Mouse (Mus musculus) MEL (cell line): ENCODE measurements around the gene Slirp. TPM values are rescaled to one million over a fixed set of nuclear protein-coding genes. Genes with fewer than 3 reads are reported as not detected.

Experiments
- DNase-seq: peaks from one replicate; pipeline ENCODE4 v3.0.0; 2011; ENCODE audit warnings: low read depth, low spot score
- H3K27ac ChIP-seq: 2 replicates; pipeline ENCODE4 v1.5.1; 2012; ENCODE audit warnings: low read depth, mild to moderate bottlenecking, control low read depth, low read length, moderate library complexity; ENCODE audit not compliant: control insufficient read depth
- H3K27me3 ChIP-seq, 2 experiments: fragments of 150-350 bp in 1 of 2; sonication (generic) in 1 of 2; 2 replicates each; pipeline ENCODE4 v1.6.1; 2012; ENCODE audit warnings: low read length in 2 of 2, mild to moderate bottlenecking in 2 of 2, improper control_type of control experiment in 1 of 2, moderate library complexity in 1 of 2; ENCODE audit not compliant: insufficient read depth in 2 of 2, control insufficient read depth in 1 of 2
- H3K36me3 ChIP-seq, 2 experiments: 2 replicates each; pipeline ENCODE4 v1.6.1; 2012 to 2014; ENCODE audit warnings: low read length in 2 of 2, improper control_type of control experiment in 1 of 2, inconsistent platforms in 1 of 2, mild to moderate bottlenecking in 1 of 2; ENCODE audit not compliant: insufficient read depth in 2 of 2, control insufficient read depth in 1 of 2
- H3K4me1 ChIP-seq, 2 experiments: fragments of 150-350 bp in 1 of 2; sonication (generic) in 1 of 2; 2 replicates each; pipeline ENCODE4 v1.6.1; 2012; ENCODE audit warnings: low read length in 2 of 2, improper control_type of control experiment in 1 of 2, mild to moderate bottlenecking in 1 of 2; ENCODE audit not compliant: insufficient read depth in 2 of 2, control insufficient read depth in 1 of 2
- H3K4me3 ChIP-seq, 2 experiments: fragments of 150-350 bp in 1 of 2; sonication (generic) in 1 of 2; 2 replicates each; pipeline ENCODE4 v1.5.1; 2012; ENCODE audit warnings: low read depth in 2 of 2, low read length in 2 of 2, mild to moderate bottlenecking in 2 of 2, moderate library complexity in 2 of 2, control low read depth in 1 of 2, improper control_type of control experiment in 1 of 2; ENCODE audit not compliant: control insufficient read depth in 1 of 2, insufficient read depth in 1 of 2
- H3K79me2 ChIP-seq: 2 replicates; pipeline ENCODE4 v1.6.1; 2012; ENCODE audit warnings: mild to moderate bottlenecking, low read length, moderate library complexity; ENCODE audit not compliant: control insufficient read depth, poor library complexity, insufficient read depth
- H3K9ac ChIP-seq: 2 replicates; pipeline ENCODE4 v1.6.1; 2012; ENCODE audit warnings: low read depth, mild to moderate bottlenecking, control low read depth, low read length, moderate library complexity; ENCODE audit not compliant: control insufficient read depth, poor library complexity, severe bottlenecking
- H3K9me3 ChIP-seq: fragments of 150-350 bp; sonication (generic); replicated peaks from 2 replicates; pipeline ENCODE4 v1.6.1; 2012; ENCODE audit warnings: mild to moderate bottlenecking, low read length, improper control_type of control experiment, moderate library complexity; ENCODE audit not compliant: insufficient read depth
- BHLHE40 ChIP-seq: IDR thresholded peaks from 2 replicates; pipeline ENCODE4 v1.6.1; 2012; ENCODE audit warnings: low read depth, mild to moderate bottlenecking, inconsistent platforms, low read length, improper control_type of control experiment, borderline replicate concordance
- CHD1 ChIP-seq: IDR thresholded peaks from 2 replicates; pipeline ENCODE4 v1.6.1; 2012; ENCODE audit warnings: low read depth, mild to moderate bottlenecking, inconsistent platforms, low read length, improper control_type of control experiment
- CHD2 ChIP-seq: IDR thresholded peaks from 2 replicates; pipeline ENCODE4 v1.6.1; 2011; ENCODE audit warnings: low read length, improper control_type of control experiment
- CTCF ChIP-seq, 3 experiments: IDR thresholded peaks in 2 of 3; conservative IDR thresholded peaks in 1 of 3; 2 replicates each; pipeline ENCODE4 v1.5.1; 2011 to 2012; ENCODE audit warnings: low read length in 3 of 3, low read depth in 2 of 3, mild to moderate bottlenecking in 2 of 3, improper control_type of control experiment in 1 of 3, inconsistent platforms in 1 of 3, mixed read lengths in 1 of 3, moderate library complexity in 1 of 3; ENCODE audit not compliant: control insufficient read depth in 1 of 3, insufficient read depth in 1 of 3, poor library complexity in 1 of 3, severe bottlenecking in 1 of 3
- E2F4 ChIP-seq: IDR thresholded peaks from 2 replicates; pipeline ENCODE4 v1.6.1; 2011; ENCODE audit warnings: low read depth, low read length, improper control_type of control experiment, borderline replicate concordance
- EP300 ChIP-seq, 2 experiments: IDR thresholded peaks; 2 replicates each; pipeline ENCODE4 v1.6.1; 2011; ENCODE audit warnings: improper control_type of control experiment in 2 of 2, low read length in 2 of 2, low read depth in 1 of 2, mild to moderate bottlenecking in 1 of 2
- ETS1 ChIP-seq: IDR thresholded peaks from 2 replicates; pipeline ENCODE4 v1.6.1; 2012; ENCODE audit warnings: low read depth, mild to moderate bottlenecking, inconsistent platforms, low read length, improper control_type of control experiment, moderate library complexity
- GABPA ChIP-seq: IDR thresholded peaks from 2 replicates; pipeline ENCODE4 v1.6.1; 2012; ENCODE audit warnings: low read depth, mild to moderate bottlenecking, inconsistent platforms, low read length, improper control_type of control experiment, moderate library complexity
- HCFC1 ChIP-seq: IDR thresholded peaks from 2 replicates; pipeline ENCODE4 v1.6.1; 2012; ENCODE audit warnings: low read depth, mild to moderate bottlenecking, inconsistent platforms, low read length, improper control_type of control experiment, moderate library complexity
- MAFK ChIP-seq: IDR thresholded peaks from 2 replicates; pipeline ENCODE4 v1.6.1; 2011; ENCODE audit warnings: low read depth, mild to moderate bottlenecking, low read length, improper control_type of control experiment, borderline replicate concordance
- MYB ChIP-seq: IDR thresholded peaks from 2 replicates; pipeline ENCODE4 v1.6.1; 2011; ENCODE audit warnings: mild to moderate bottlenecking, low read depth, low read length, improper control_type of control experiment
- POLR2A ChIP-seq, 2 experiments: IDR thresholded peaks; 2 replicates each; pipeline ENCODE4 v1.6.1; 2011 to 2012; ENCODE audit warnings: low read length in 2 of 2, mild to moderate bottlenecking in 2 of 2, control low read depth in 1 of 2, improper control_type of control experiment in 1 of 2, low read depth in 1 of 2, moderate library complexity in 1 of 2; ENCODE audit not compliant: control insufficient read depth in 1 of 2, insufficient read depth in 1 of 2, poor library complexity in 1 of 2
- POLR2AphosphoS2 ChIP-seq: IDR thresholded peaks from 2 replicates; pipeline ENCODE4 v1.6.1; 2011; ENCODE audit warnings: low read length, improper control_type of control experiment
- POLR2AphosphoS5 ChIP-seq: IDR thresholded peaks from 2 replicates; pipeline ENCODE4 v1.6.1; 2012; ENCODE audit warnings: low read depth, borderline replicate concordance, mild to moderate bottlenecking, inconsistent platforms, low read length, moderate library complexity, mixed read lengths
- RAD21 ChIP-seq: IDR thresholded peaks from 2 replicates; pipeline ENCODE4 v1.6.1; 2011; ENCODE audit warnings: mild to moderate bottlenecking, low read depth, low read length, improper control_type of control experiment
- RCOR1 ChIP-seq: IDR thresholded peaks from 2 replicates; pipeline ENCODE4 v1.6.1; 2012; ENCODE audit warnings: low read depth, mild to moderate bottlenecking, inconsistent platforms, low read length, improper control_type of control experiment
- SIN3A ChIP-seq: IDR thresholded peaks from 2 replicates; pipeline ENCODE4 v1.6.1; 2012; ENCODE audit warnings: low read length, improper control_type of control experiment, inconsistent platforms
- SMC3 ChIP-seq: IDR thresholded peaks from 2 replicates; pipeline ENCODE4 v1.6.1; 2011; ENCODE audit warnings: low read depth, low read length, improper control_type of control experiment
- TAL1 ChIP-seq: IDR thresholded peaks from 2 replicates; pipeline ENCODE4 v1.6.1; 2012; ENCODE audit warnings: mild to moderate bottlenecking, inconsistent platforms, low read length, moderate library complexity, mixed read lengths
- TBP ChIP-seq: IDR thresholded peaks from 2 replicates; pipeline ENCODE4 v1.8.0; 2011; ENCODE audit warnings: low read depth, low read length, improper control_type of control experiment
- TCF12 ChIP-seq: IDR thresholded peaks from 2 replicates; pipeline ENCODE4 v1.6.1; 2014; ENCODE audit warnings: low read depth, mild to moderate bottlenecking, inconsistent platforms, low read length, improper control_type of control experiment, moderate library complexity
- USF1 ChIP-seq: IDR thresholded peaks from 2 replicates; pipeline ENCODE4 v1.6.1; 2014; ENCODE audit warnings: low read depth, mild to moderate bottlenecking, inconsistent platforms, low read length, improper control_type of control experiment, moderate library complexity
- USF2 ChIP-seq, 2 experiments: IDR thresholded peaks; 2 replicates each; pipeline ENCODE4 v1.6.1; 2011 to 2012; ENCODE audit warnings: improper control_type of control experiment in 2 of 2, low read length in 2 of 2, borderline replicate concordance in 1 of 2, inconsistent platforms in 1 of 2, low read depth in 1 of 2, mild to moderate bottlenecking in 1 of 2; ENCODE audit not compliant: insufficient read depth in 1 of 2
- ZC3H11A ChIP-seq: IDR thresholded peaks from 2 replicates; pipeline ENCODE4 v1.6.1; 2012; ENCODE audit warnings: low read depth, mild to moderate bottlenecking, inconsistent platforms, low read length, improper control_type of control experiment
- ZKSCAN1 ChIP-seq: IDR thresholded peaks from 2 replicates; pipeline ENCODE4 v1.6.1; 2012; ENCODE audit warnings: low read depth, mild to moderate bottlenecking, inconsistent platforms, low read length, improper control_type of control experiment, moderate library complexity
- ZNF384 ChIP-seq: IDR thresholded peaks from 2 replicates; pipeline ENCODE4 v1.6.1; 2012; ENCODE audit warnings: low read depth, mild to moderate bottlenecking, inconsistent platforms, low read length, improper control_type of control experiment
- polyA plus RNA-seq, 2 experiments: library from polyadenylated mRNA; stranded (reverse) in 1 of 2; unstranded in 1 of 2; fragments of >175 nt in 1 of 2; fragments of >200 nt in 1 of 2; gene quantifications; 2 replicates each; pipeline versions ENCODE4 v1.2.1 to v1.2.4; 2012; ENCODE audit warnings: low replicate concordance in 2 of 2, low read depth in 1 of 2; ENCODE audit not compliant: insufficient read length in 2 of 2, insufficient read depth in 1 of 2, missing spikeins in 1 of 2
- total RNA-seq: library from RNA; depleted of rRNA; stranded (reverse); fragments of 300-350 nt; gene quantifications from 2 replicates; pipeline ENCODE4 v1.2.3, GENCODE M21; 2012

Gene Slirp
- total and polyA plus RNA-seq, 3 experiments, result 166 to 182 TPM; not detected in 1

DNA sequence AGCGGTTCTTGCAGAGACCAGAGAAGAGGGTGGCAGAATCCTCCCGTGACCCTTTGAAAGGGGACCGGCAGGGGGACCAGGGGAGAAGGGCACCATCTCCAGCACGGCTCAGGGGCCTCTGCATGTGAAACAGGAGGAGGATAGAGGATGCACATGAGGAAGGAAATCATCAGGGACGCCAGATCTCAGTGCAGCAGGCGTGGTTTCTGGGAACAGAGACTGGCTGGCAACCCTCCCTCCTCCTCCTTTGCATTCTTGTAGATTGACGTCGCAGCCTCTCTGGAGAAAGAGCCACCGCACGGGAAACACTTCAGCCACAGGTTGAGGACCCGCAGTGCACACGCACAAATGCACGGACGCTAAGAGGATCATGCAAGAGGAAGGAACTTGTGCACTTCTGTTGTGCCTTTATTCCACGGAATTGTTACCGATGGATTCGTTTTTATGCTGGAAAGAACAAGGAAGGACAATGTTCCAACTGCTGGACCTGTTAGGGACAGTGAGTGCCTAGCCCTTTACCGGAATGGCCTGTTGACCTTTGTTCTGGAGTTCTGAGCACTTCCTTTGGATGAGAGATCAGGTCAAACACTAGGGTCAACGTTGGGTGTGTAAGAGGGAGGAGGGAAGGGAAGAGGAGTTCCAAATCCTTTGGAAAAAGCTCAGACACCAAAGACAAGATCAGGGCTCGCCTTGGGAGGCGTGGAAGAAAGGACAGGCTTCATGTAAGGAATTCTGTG lies 35.7 kb upstream of the Slirp start:
- no peak overlapping the region for H3K27ac ChIP-seq
- H3K4me1 ChIP-seq, result peaks cover 0 to 5% of the 10 kb centered on the region in 2 experiments; a peak in 2 of 4 replicates
- H3K9me3 ChIP-seq, result no peaks in the 10 kb centered on the region
- no peak for DNase-seq
- H3K27me3 ChIP-seq, result no peaks in the 10 kb centered on the region
- no peak overlapping the region for H3K4me3 ChIP-seq
- no peak overlapping the region for H3K9ac ChIP-seq
- H3K36me3 ChIP-seq, result no peaks in the 10 kb centered on the region; a peak in 1 of 4 replicates
- TF ChIP-seq ZNF384, result no peak
- TF ChIP-seq TBP, result no peak
- no peak for TF ChIP-seq E2F4
- TF ChIP-seq SMC3, result no peak
- no peak for TF ChIP-seq CTCF (IDR thresholded peaks at IDR 0.05 in 2 of 3, conservative IDR thresholded peaks at IDR 0.05 in 1 of 3; ENCODE audit: control insufficient read depth in 1 of 3, insufficient read depth in 1 of 3, low read depth in 2 of 3, low read length in 3 of 3, poor library complexity in 1 of 3, severe bottlenecking in 1 of 3)
- TF ChIP-seq ZC3H11A, result no peak
- TF ChIP-seq, all 39 proteins: peak for 0
- H3K79me2 ChIP-seq, result no peaks in the 10 kb centered on the region

DNA sequence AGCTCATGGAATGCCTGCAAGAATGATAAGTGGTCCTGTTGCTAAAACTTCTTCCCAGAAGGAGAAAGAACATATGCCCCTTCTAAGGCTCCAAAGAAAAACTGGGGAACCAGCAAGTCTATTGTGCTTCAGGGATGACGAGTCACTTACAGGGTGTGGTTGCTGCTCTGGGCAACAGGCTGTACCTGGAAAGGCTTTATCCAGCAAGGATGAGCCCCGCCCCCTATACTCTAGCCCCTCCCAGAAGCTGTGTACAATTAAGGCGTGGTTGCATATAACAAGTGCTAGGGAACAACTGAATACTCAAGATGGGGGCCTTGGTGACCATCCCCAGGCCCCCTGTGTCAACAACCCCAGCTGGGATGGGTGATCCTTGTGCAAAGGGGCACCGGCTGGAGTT lies 34.6 kb upstream of the Slirp start:
- no peaks in the 10 kb centered on the region for H3K79me2 ChIP-seq

DNA sequence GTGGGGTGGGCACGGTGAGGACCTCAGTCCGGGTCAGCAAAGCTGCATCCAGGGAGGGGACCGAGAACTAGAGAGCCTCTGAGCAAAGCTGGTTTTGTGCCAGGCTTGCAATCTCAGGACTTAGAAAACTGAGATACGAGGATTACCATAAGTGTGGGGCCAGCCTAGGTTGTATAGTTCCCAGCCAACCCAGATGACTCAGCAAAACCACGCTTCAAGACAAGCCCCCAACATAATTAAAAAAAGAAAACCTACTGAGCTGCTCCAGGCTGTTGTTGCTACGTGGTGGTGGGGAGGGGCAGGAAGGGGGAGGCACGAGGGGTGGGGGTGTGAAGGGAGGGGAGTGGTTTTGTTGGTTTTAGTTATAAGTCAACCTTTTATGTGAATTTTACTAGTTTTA lies 32.7 kb upstream of the Slirp start:
- no peak overlapping the region for H3K27ac ChIP-seq
- no peaks in the 10 kb centered on the region for H3K79me2 ChIP-seq
- DNase-seq, result peak; percentile 79
- H3K27me3 ChIP-seq, result no peaks in the 10 kb centered on the region
- H3K9ac ChIP-seq, result no peak overlapping the region
- H3K4me1 ChIP-seq, result peaks cover 2 to 15% of the 10 kb centered on the region in 2 experiments; a peak in 3 of 4 replicates
- H3K36me3 ChIP-seq, result peaks cover 0 to 5% of the 10 kb centered on the region in 2 experiments; a peak in 2 of 4 replicates
- no peak overlapping the region for H3K4me3 ChIP-seq
- H3K9me3 ChIP-seq, result no peaks in the 10 kb centered on the region
- TF ChIP-seq TCF12 (no peak), ZNF384 (no peak), CTCF (IDR thresholded peaks at IDR 0.05 in 2 of 3, conservative IDR thresholded peaks at IDR 0.05 in 1 of 3; ENCODE audit: control insufficient read depth in 1 of 3, insufficient read depth in 1 of 3, low read depth in 2 of 3, low read length in 3 of 3, poor library complexity in 1 of 3, severe bottlenecking in 1 of 3) (no peak), GABPA (peak; percentile 90), USF1 (no peak), EP300 (IDR thresholded peaks at IDR 0.05; ENCODE audit: low read depth in 1 of 2, low read length in 2 of 2) (peak in 1 of 2 experiments; percentile 45; a peak in 1 of 4 replicates), BHLHE40 (no peak), ETS1 (peak; percentile 59; the same call in 1 of the 2 replicates), USF2 (IDR thresholded peaks at IDR 0.05; ENCODE audit: borderline replicate concordance in 1 of 2, insufficient read depth in 1 of 2, low read depth in 1 of 2, low read length in 2 of 2) (no peak), RCOR1 (peak; percentile 89), MYB (no peak), CHD2 (no peak), ZKSCAN1 (no peak), MAFK (peak; percentile 78; the same call in 1 of the 2 replicates), CHD1 (no peak), HCFC1 (no peak), POLR2A (IDR thresholded peaks at IDR 0.05; ENCODE audit: control insufficient read depth in 1 of 2, insufficient read depth in 1 of 2, low read depth in 1 of 2, low read length in 2 of 2, poor library complexity in 1 of 2) (no peak)

More for the DNA sequence above, 34.6 kb upstream of the Slirp start:
- no peak overlapping the region for H3K27ac ChIP-seq
- no peaks in the 10 kb centered on the region for H3K27me3 ChIP-seq
- H3K4me3 ChIP-seq, result no peak overlapping the region
- H3K9me3 ChIP-seq, result no peaks in the 10 kb centered on the region
- H3K9ac ChIP-seq, result no peak overlapping the region
- H3K36me3 ChIP-seq, result no peaks in the 10 kb centered on the region; a peak in 1 of 4 replicates
- DNase-seq, result no peak
- H3K4me1 ChIP-seq, result peaks cover 0 to 5% of the 10 kb centered on the region in 2 experiments; a peak in 2 of 4 replicates
- no peak for TF ChIP-seq EP300 (IDR thresholded peaks at IDR 0.05; ENCODE audit: low read depth in 1 of 2, low read length in 2 of 2)
- no peak for TF ChIP-seq POLR2AphosphoS5
- no peak for TF ChIP-seq TAL1
- no peak for TF ChIP-seq TCF12
- no peak for TF ChIP-seq SIN3A
- no peak for TF ChIP-seq RAD21
- no peak for TF ChIP-seq HCFC1
- no peak for TF ChIP-seq ZC3H11A
- TF ChIP-seq POLR2AphosphoS2, result no peak
- TF ChIP-seq USF1, result no peak
- TF ChIP-seq, all 39 proteins: peak for 0
